Mouse (Mus musculus) cerebellum, adult 2 months (tissue): ENCODE data around the gene Aip.

ENCODE experiments used
- CTCF ChIP-seq: fragments of 200-500 bp; IDR thresholded peaks from 2 replicates; pipeline ENCODE4 v1.5.1; 2011; ENCODE audit warnings: low read depth, mild to moderate bottlenecking, control low read depth, low read length, moderate library complexity, borderline replicate concordance; ENCODE audit not compliant: insufficient read depth
- POLR2A ChIP-seq: fragments of 200-500 bp; IDR thresholded peaks from 2 replicates; pipeline ENCODE4 v1.6.1; 2011; ENCODE audit warnings: low read length, control low read depth, borderline replicate concordance; ENCODE audit not compliant: insufficient read depth

- TF ChIP-seq CTCF (no peak), POLR2A (no peak)
These were observed 46.1 kb downstream of the Aip start for GRCm38 (mm10) chr19:4079594-4079993.
